Mouse (Mus musculus) gastrocnemius, postnatal 25 days (tissue): Measurements from ENCODE around the gene Hcrtr2. TPM values are rescaled to one million over a fixed set of nuclear protein-coding genes. Genes with fewer than 3 reads are reported as not detected.

Experiments
- DNase-seq: peaks from one replicate; pipeline ENCODE4 v3.0.0; 2022
- long read RNA-seq, 2 experiments: library from polyadenylated mRNA; stranded (forward); transcript quantifications; one replicate each; pipeline ENCODE4 v2.0.0; 2021
- total RNA-seq, 2 experiments: library from RNA; stranded (reverse); gene quantifications; 1 replicate in 1 of 2; 2 replicates in 1 of 2; pipeline ENCODE4 v1.2.3; 2021

Hcrtr2 gene
- not detected for total RNA-seq
- long read RNA-seq, experiment 1 = 0 reads
- long read RNA-seq, experiment 2 = 0 reads

DNA sequence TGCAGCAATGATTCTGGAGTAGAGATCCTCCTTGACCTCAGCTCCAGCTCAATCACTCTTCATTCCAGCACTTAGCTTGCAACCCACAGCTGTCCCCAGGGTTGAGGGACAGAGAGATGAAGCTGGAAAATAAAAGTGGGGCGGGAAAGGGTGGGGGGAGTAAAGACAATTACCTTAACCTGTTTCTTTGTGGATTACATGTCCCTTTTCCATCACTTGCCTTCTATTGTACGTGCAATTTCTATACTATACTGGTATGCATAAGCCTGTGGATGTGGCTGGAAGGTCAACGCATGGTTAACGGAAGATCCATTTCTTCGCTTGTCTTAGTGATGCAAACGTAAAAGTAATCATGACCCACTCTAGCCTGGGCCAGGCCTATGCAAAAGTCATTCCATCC, at the start of gene Hcrtr2:
Gene Hcrtr2 (minus strand): TSS at position 101 of the 400 bp plus-strand sequence.
- no peak for DNase-seq

DNA sequence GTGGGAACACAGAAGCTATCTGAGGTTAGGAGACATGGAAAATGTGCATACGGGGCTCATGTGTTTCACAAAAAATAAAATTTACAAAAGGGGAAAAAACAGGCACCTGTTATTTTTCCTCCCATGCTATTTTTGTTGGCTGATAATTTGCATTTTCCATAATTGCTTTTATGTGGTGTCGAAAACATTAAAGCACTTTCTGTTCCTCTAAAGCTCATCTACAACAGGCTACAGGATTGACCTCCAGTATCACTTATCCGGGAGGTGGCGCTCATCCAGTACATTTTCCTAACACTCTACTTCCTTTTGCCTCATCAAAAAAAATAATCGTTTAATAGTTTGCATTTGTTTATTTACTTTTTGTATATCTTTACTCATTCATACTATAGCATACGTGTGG, 41.2 kb upstream of the Hcrtr2 start:
- no peak for DNase-seq

DNA sequence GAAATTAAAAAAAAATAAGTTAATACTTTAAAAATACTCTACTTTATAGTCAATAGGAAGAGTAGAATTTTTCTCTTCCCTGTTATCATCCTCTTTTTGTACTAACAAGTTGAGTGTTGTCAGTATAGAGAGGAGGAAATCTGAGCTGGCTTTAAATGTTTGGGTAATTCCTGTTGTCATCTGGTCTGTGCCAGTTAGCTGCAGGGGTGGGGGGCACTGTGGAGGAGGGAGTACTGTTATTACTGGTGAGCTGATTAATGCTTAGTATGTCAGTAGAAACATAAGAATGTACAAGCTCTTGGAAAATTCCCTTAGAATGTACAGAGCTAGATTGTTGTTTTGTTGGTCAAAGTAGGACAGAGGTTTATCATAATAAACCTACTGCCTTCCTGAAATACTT, 36.7 kb upstream of the Hcrtr2 start:
- no peak for DNase-seq

DNA sequence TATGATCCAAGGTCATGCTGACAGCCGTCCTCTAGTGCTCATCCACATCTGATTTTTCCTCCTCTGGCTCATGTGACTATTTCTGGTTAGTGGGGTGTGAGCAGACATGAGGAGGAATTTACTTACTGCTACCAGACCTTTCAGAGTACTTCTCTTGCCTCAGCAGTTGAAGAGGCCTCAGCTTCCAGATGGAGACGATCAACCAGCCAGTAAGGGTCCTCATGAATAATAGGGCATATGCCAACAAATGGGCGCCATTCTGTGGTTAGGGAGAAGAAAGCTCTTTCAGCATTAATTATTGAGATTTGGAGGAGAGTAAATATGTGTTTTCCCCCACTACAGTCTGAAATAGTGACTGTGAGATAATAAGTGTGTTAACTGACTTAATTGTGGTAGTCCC, 28.7 kb upstream of the Hcrtr2 start:
- no peak for DNase-seq

DNA sequence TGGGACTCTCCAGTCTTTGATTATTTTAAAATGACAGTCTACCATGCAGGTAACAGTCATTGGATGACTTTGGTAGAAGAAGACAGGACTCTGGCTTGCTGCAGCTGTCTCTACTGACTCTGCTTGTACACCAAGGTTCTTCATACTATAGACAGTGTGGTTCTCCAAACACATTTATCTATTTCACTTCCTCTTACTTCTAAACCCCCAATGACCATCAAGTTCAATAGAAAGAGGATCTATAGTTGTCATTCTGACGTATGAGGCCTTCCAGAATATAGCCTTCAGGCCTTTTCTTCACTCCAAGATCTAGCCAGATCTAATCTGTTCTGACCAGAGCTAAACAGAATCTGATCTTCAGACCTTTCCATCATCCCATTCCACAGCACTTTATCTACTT, 23.6 kb upstream of the Hcrtr2 start:
- no peak for DNase-seq

DNA sequence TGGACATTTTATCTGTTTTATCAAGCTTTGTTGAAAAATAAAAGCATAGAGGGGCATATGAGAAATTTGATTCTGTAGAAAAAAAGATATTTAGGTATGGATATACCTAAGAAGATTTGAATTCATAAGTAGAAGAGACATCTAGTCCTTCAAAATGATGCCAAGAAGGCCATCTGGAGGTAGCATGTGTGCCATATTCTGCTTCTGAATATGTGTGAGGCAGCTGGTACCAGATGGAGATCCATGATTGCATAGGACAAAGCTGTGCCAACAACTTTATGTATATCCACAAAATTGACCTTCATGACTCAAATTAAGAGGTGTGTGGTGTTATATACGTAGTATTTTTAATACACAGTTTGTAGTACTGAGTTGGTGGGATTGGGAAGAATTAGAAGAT, 7.4 kb upstream of the Hcrtr2 start:
- DNase-seq = no peak

DNA sequence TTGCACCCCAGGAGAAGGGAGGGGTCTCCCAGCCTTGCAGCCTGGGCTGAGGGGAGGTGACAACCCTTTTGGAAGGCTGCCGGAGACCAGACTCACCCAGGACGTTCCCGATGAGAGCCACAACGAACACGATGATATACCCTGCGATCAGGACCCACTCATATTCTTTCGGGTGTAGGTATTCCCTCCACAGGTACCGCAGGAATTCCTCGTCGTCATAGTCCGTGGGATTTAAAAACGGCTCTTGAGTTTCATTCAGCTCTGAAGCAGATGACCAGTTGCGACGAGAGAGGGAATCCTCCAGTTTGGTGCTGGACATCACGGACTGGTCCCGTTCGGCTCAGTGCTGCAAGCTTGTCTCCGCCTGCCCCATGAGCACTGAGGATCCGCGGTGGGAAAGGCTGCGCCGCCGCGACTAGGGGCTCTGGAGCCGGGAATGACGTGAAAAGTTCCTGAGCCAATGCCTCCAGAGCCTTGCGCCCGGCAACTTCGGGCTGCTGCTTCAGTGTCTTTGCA, 412 bp downstream of the Hcrtr2 start:
- DNase-seq = no peak

DNA sequence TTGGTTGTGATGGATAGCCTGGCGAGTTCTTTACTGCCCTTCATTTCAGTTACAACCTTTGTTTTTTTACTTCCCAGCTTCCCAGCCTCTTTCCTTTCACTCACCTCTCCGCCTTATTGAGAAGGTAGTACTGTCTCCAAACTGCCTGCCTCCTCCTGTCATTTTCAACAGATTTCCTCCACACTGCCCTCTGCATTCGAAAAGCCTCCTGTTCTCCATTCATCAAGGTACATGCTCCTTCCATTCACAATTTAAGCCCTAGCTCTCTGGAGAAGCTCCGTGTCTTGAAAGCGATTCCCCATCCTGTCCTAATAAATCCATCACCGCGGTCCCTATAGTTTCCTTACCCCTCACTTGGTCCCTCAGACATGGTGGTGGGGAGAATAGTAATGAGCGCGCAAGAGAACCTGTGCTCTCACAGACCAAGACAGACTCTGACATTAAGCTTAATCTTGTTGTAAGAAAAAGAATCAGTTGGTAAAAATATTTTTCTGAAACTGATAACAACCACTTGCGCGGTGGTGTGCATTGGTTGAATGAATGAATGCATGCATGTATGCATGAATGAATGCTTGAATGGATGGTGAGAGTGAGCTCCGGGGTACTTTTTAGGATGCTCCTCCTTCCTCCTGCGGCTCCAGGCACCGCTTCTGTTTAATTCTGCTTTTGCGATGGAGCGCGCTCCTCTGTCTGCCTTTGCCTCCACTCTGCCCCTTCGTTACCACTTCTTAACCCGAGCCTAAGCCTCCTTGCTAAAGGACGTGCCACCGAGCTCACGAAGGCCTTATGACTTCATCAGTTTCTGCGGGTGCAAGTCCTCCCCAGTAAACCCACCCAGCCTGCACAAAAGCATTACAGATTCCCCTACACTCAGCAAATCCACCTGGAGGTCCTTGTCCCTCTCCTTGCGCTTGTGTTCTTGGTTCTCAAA, 1.3 kb downstream of the Hcrtr2 start:
- DNase-seq = no peak

DNA sequence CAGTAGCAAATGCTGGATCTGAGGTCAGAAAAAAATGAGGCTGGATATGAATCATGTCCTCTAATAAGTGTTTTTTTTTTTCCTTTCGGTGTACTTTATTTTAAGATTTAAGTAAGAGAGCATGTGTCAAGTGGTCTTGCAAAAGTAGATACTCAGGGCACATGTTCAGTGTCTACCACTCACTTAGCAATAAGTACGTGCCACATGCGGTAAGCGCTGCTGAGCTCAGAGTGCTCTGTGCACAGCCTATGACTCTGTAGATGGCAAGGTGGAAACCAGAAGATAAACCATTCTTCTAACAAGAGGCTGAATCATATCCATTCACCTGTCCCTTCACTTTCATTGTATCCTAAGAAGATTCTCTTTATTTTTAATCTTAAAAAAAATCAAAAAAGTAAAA, 2.1 kb downstream of the Hcrtr2 start:
- DNase-seq = no peak

DNA sequence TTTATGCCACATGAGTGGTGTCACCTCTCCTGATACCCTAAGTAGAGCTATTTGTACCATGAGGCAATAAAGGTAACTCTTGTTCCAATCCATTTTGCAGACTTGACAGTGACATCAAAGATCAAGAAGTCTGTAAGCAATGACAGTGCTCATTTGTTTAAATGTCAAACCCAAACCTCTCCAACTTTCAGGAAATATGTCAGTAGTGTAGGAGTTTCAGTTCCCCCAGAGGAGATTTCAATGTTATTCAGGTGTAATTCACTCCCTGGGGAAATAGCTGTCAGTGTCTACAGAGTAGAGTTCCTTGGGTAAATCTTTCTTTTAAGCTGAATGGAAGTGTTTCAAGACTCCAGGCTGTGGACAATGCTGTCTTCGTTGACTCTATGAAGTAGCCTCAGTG, 2.9 kb downstream of the Hcrtr2 start:
- DNase-seq = no peak

DNA sequence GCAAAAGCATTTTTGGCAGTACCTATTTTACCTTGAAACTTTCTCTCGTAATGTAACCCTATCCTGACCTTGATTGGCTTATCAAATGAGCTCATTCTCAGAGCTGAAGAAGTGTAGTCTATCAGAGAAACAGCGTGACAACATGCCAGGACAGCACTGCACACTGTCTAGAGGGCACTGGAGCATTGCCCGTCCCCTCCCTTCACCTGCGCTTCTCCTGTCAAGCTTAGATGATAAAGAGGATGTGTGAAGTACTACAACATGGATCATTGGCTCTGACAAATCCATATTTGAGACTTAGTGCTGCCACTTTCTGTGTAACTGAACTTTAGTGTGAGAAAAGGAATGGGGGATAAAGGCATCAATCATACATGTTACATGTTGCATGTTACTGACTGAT, 5.4 kb downstream of the Hcrtr2 start:
- DNase-seq = no peak

DNA sequence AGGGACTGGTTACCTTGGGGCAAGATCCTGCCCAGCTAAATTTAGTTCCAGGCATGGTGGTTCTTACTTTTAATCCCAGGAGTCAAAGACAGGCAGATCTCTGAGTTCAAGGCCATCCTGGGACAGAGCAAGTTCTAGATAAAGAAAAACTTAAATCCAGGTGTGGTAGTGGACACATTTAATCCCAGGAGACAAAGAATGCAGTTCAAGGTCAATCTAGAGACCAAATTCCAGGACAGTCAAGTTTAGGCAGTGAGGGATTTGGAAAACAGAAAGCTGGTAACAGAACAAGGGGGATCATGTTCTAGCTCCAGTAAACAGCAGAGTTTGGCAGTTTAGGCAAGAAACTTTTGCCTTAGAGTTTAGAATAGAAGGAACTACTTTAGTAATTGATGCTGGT, 8.6 kb downstream of the Hcrtr2 start:
- DNase-seq = no peak

DNA sequence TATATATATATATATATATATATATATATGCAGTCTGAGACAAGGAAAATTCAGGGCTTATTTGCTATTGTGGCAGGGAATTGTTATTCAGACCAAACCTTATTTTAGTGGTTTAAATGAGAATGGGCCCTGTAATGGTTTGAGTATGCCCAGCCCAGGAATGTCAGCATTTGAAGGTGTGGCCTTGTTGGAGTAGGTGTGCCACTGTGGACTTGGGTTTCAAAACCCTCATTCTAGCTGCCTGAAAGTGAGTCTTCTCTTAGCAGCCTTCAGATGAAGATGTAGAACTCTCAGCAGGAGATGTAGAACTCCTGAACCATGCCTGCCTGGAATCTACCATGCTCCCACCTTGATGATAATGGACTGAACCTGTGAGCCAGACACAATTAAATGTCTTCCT, 9.7 kb downstream of the Hcrtr2 start:
- no peak for DNase-seq

DNA sequence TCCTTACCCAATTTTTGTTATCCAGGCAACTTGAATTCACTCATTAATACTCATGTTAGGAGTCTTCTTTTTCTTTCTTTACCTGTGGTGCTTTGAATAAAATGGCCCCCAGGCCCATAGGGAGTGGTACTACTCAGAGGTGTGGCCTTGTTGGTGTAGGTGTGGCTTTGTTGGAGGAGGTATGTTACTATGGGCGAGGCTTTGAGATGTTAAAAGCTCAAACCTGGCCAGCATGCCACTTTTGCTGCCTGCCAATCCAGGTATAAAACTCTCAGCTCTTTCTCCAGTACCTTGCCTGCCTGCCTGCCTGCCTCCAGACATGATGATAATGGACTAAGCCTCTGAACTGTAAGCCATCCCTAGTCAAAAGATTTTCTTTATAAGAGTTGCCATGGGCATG, 11.4 kb downstream of the Hcrtr2 start:
- DNase-seq = no peak

DNA sequence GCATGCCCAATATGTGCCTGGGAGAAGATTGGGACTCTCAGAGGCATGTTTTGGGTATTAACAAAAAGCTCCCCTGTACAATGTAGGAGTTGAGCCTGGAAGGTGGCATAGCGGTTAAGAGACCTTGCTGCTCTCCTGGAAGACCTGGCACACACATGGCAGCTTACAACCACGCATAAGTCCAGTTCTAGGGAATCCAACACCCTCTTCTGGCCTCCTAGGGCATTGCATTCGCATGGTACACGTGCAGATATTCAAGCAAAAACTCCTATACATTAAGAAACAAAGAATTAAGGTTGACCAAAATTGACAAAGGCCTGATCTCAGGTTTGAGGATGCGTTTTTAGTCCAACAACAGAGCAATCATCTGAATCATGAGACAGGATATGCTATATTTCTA, 32.3 kb downstream of the Hcrtr2 start:
- DNase-seq = no peak

DNA sequence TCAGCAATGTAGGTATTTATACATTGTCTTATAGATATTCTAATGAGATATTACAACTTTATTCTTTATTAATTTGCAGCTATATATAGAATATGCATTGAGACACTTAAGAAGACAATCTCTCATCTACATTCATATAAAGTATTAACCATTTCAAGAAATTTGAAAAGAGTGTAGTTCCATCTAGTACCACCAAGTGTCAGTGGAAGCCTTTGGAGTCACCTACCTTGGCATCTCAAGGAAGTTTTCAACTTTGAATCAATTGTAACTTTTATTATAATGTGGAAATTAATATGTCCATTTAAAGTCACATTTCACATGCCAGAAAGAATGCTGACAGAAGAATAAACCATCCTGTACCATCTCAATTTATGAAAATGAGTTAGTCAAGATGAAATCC, 52.8 kb downstream of the Hcrtr2 start:
- DNase-seq = no peak

DNA sequence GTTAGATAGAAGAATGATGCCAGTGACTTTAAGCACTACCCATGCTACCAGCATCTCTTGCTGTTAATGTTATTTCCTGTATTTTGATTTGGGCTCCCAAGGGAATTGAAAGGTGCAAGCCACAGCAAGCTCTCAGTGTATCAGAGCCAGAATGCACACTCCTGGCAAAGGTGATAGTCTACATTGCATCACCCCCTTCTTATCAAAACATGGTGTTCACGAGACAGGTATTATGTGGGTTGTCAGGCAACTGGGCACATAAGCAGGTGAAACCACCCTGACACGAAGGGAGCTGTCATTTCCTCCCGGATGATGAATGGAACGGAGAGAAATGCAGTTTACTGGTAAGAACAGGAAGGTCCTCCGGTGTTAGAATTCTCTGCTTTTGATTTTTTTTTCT, 65.9 kb downstream of the Hcrtr2 start:
- DNase-seq = no peak

DNA sequence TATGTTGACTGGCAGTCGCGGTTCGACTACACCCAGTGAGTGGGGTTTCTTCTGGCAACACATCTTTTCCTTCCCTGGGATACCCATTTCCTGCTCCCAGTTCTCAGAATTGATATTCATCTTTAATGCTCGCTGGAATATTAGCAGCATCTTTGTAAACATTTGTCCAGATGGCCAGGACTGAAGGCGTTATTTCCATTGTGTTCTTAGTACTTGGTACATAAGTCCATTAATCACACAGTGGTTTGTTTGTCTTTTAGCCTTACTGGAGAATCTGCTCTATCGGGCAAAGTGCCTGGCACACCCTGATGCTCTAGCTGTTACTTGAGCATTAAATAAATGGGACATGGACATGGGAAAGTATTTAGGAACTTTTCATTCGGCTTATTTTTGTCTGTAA, 71.1 kb downstream of the Hcrtr2 start:
- DNase-seq = no peak

DNA sequence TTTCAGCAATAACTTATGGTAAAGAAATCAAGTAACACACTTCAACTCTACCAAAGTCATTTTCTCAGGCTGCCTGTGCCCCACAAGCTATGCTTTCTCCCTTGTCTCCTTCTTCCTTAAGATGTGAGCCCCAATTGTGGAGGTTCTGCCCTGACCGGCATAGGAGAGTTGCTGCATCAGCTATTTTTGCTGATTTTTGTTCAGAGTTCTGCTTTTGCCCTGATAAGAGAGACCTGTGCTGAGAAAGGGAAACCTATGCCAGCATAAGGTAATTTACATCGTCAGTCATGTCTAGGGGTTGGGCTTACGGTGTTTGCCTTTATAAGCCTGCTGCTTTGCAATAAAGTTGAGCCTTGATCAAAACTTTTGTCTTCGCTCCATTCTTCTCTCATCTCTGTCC, 71.5 kb downstream of the Hcrtr2 start:
- DNase-seq = no peak

DNA sequence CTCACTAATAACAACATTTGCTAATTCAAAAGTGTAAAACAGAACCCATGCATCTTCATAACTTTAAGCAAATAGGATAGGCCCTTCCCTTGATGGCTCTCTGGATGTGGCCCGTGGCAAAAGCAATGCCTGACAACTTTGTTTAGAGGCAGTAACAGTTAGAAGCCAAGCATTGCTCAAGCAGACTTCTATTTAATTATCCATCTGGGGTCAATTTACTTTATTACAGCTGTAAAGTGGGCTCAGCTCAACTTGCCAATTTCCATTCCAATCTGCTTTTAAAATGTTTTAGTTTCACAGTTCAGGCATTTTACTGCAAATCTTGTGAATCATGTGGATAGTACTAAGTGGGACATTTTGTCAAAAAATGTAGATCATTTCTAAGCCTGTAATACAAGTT, 81.3 kb downstream of the Hcrtr2 start:
- no peak for DNase-seq

DNA sequence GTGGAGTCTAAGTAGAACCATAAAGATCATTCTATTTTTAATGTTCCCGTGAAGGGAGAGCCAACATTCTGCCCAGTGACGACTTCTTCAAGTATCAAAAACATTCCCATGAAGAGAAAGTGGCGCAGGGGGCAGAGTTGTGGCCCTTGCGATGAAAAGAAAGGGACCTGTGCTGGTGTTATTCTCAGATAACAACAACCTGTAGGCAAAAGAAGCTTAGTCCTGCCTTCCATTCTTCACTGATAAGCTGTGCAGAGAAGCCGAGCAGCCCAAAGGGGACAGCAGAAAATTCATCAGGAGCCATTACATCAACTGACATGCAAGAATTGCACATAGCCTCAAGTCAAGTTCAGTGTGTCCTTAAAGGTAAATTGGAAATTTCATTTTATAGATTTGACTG, 85.7 kb downstream of the Hcrtr2 start:
- DNase-seq = no peak

DNA sequence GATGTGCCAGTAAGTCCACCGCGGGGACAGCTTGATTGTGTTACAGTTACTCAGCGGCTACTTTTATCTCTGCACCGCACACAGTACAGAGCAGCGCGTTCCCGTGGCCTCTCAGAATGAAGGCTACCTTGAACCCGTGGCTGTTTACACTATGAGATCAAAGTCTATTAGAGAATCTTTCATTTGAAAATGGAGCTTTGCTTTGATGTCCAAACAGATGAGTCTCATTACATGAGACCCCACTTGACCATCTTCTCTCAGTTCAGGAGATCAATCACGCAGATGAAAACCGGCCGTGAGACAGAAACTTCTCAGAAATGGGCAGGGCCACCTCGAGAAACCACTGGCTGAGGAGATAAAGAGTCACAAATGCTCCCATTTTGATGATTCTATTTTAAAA, 86.4 kb downstream of the Hcrtr2 start:
- DNase-seq = no peak

DNA sequence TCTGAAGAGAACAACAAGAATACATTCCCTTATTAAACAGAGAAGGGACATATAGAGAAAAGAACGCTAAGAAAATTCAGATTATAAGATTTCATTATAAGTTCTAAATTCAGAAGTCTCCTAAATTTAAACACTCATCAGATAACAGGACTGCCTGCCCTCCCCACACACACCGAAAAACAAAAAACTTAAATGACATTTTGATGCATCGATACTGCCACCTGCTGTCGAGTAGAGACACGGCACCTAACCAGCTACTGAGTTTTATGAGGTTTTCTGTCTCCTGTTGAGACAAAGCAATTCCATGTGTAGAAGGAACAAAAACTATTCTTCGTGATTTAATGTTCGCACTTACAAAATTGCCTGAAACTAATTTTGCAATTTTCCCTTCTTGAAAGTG, 87.0 kb downstream of the Hcrtr2 start:
- DNase-seq = peak; percentile 12

DNA sequence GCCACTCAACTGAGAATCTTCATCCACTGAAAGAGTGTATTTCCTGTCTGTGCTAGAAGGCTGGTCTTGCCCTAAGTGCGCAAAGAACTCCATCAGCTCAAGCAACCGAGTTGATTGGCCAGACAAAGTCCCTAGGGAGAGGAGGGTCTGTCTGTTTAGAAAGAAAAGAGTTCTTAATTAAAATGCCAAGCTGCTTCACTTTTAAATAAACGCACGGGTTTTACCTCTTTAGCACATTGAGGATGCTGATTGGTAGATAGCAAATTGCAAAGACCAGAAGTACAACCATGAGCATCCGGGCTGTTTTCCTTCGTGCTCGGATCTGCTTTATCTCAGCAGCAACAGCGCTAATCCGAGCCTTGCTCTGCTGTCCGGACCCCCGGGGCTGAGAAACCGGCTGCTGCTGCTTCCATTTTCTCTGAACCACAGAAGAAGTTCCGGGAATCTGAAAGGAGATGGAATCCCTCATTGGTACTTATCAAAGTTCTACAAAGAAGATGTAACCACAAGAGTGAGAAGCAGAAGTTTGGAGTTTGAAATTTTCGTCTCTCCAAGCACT, 87.6 kb downstream of the Hcrtr2 start:
- DNase-seq = peak; percentile 7
